Mouse (Mus musculus) MEL (cell line): Measurements from ENCODE around the gene Rars. TPM values are rescaled to one million over a fixed set of nuclear protein-coding genes. Genes with fewer than 3 reads are reported as not detected.

Source experiments
- DNase-seq: peaks from one replicate; pipeline ENCODE4 v3.0.0; 2011; ENCODE audit warnings: low read depth, low spot score
- H3K27ac ChIP-seq: 2 replicates; pipeline ENCODE4 v1.5.1; 2012; ENCODE audit warnings: low read depth, mild to moderate bottlenecking, control low read depth, low read length, moderate library complexity; ENCODE audit not compliant: control insufficient read depth
- H3K27me3 ChIP-seq, 2 experiments: fragments of 150-350 bp in 1 of 2; sonication (generic) in 1 of 2; 2 replicates each; pipeline ENCODE4 v1.6.1; 2012; ENCODE audit warnings: low read length in 2 of 2, mild to moderate bottlenecking in 2 of 2, improper control_type of control experiment in 1 of 2, moderate library complexity in 1 of 2; ENCODE audit not compliant: insufficient read depth in 2 of 2, control insufficient read depth in 1 of 2
- H3K36me3 ChIP-seq, 2 experiments: 2 replicates each; pipeline ENCODE4 v1.6.1; 2012 to 2014; ENCODE audit warnings: low read length in 2 of 2, improper control_type of control experiment in 1 of 2, inconsistent platforms in 1 of 2, mild to moderate bottlenecking in 1 of 2; ENCODE audit not compliant: insufficient read depth in 2 of 2, control insufficient read depth in 1 of 2
- H3K4me1 ChIP-seq, 2 experiments: fragments of 150-350 bp in 1 of 2; sonication (generic) in 1 of 2; 2 replicates each; pipeline ENCODE4 v1.6.1; 2012; ENCODE audit warnings: low read length in 2 of 2, improper control_type of control experiment in 1 of 2, mild to moderate bottlenecking in 1 of 2; ENCODE audit not compliant: insufficient read depth in 2 of 2, control insufficient read depth in 1 of 2
- H3K4me3 ChIP-seq, 2 experiments: fragments of 150-350 bp in 1 of 2; sonication (generic) in 1 of 2; 2 replicates each; pipeline ENCODE4 v1.5.1; 2012; ENCODE audit warnings: low read depth in 2 of 2, low read length in 2 of 2, mild to moderate bottlenecking in 2 of 2, moderate library complexity in 2 of 2, control low read depth in 1 of 2, improper control_type of control experiment in 1 of 2; ENCODE audit not compliant: control insufficient read depth in 1 of 2, insufficient read depth in 1 of 2
- H3K79me2 ChIP-seq: 2 replicates; pipeline ENCODE4 v1.6.1; 2012; ENCODE audit warnings: mild to moderate bottlenecking, low read length, moderate library complexity; ENCODE audit not compliant: control insufficient read depth, poor library complexity, insufficient read depth
- H3K9ac ChIP-seq: 2 replicates; pipeline ENCODE4 v1.6.1; 2012; ENCODE audit warnings: low read depth, mild to moderate bottlenecking, control low read depth, low read length, moderate library complexity; ENCODE audit not compliant: control insufficient read depth, poor library complexity, severe bottlenecking
- H3K9me3 ChIP-seq: fragments of 150-350 bp; sonication (generic); replicated peaks from 2 replicates; pipeline ENCODE4 v1.6.1; 2012; ENCODE audit warnings: mild to moderate bottlenecking, low read length, improper control_type of control experiment, moderate library complexity; ENCODE audit not compliant: insufficient read depth
- BHLHE40 ChIP-seq: IDR thresholded peaks from 2 replicates; pipeline ENCODE4 v1.6.1; 2012; ENCODE audit warnings: low read depth, mild to moderate bottlenecking, inconsistent platforms, low read length, improper control_type of control experiment, borderline replicate concordance
- CHD2 ChIP-seq: IDR thresholded peaks from 2 replicates; pipeline ENCODE4 v1.6.1; 2011; ENCODE audit warnings: low read length, improper control_type of control experiment
- E2F4 ChIP-seq: IDR thresholded peaks from 2 replicates; pipeline ENCODE4 v1.6.1; 2011; ENCODE audit warnings: low read depth, low read length, improper control_type of control experiment, borderline replicate concordance
- ELF1 ChIP-seq: IDR thresholded peaks from 2 replicates; pipeline ENCODE4 v1.6.1; 2014; ENCODE audit warnings: low read depth, mild to moderate bottlenecking, inconsistent platforms, low read length, improper control_type of control experiment, moderate library complexity
- EP300 ChIP-seq, 2 experiments: IDR thresholded peaks; 2 replicates each; pipeline ENCODE4 v1.6.1; 2011; ENCODE audit warnings: improper control_type of control experiment in 2 of 2, low read length in 2 of 2, low read depth in 1 of 2, mild to moderate bottlenecking in 1 of 2
- ETS1 ChIP-seq: IDR thresholded peaks from 2 replicates; pipeline ENCODE4 v1.6.1; 2012; ENCODE audit warnings: low read depth, mild to moderate bottlenecking, inconsistent platforms, low read length, improper control_type of control experiment, moderate library complexity
- GATA1 ChIP-seq: IDR thresholded peaks from 2 replicates; pipeline ENCODE4 v1.6.1; 2011; ENCODE audit warnings: low read depth, low read length, improper control_type of control experiment
- MAFK ChIP-seq: IDR thresholded peaks from 2 replicates; pipeline ENCODE4 v1.6.1; 2011; ENCODE audit warnings: low read depth, mild to moderate bottlenecking, low read length, improper control_type of control experiment, borderline replicate concordance
- MAX ChIP-seq: IDR thresholded peaks from 2 replicates; pipeline ENCODE4 v1.6.1; 2011; ENCODE audit warnings: low read length, improper control_type of control experiment
- MYC ChIP-seq: IDR thresholded peaks from 2 replicates; pipeline ENCODE4 v1.6.1; 2011; ENCODE audit warnings: low read depth, mild to moderate bottlenecking, low read length, improper control_type of control experiment, moderate library complexity
- POLR2AphosphoS2 ChIP-seq: IDR thresholded peaks from 2 replicates; pipeline ENCODE4 v1.6.1; 2011; ENCODE audit warnings: low read length, improper control_type of control experiment
- RCOR1 ChIP-seq: IDR thresholded peaks from 2 replicates; pipeline ENCODE4 v1.6.1; 2012; ENCODE audit warnings: low read depth, mild to moderate bottlenecking, inconsistent platforms, low read length, improper control_type of control experiment
- SIN3A ChIP-seq: IDR thresholded peaks from 2 replicates; pipeline ENCODE4 v1.6.1; 2012; ENCODE audit warnings: low read length, improper control_type of control experiment, inconsistent platforms
- TBP ChIP-seq: IDR thresholded peaks from 2 replicates; pipeline ENCODE4 v1.8.0; 2011; ENCODE audit warnings: low read depth, low read length, improper control_type of control experiment
- TCF12 ChIP-seq: IDR thresholded peaks from 2 replicates; pipeline ENCODE4 v1.6.1; 2014; ENCODE audit warnings: low read depth, mild to moderate bottlenecking, inconsistent platforms, low read length, improper control_type of control experiment, moderate library complexity
- UBTF ChIP-seq: IDR thresholded peaks from 2 replicates; pipeline ENCODE4 v1.6.1; 2012; ENCODE audit warnings: low read depth, mild to moderate bottlenecking, inconsistent platforms, low read length, improper control_type of control experiment, moderate library complexity, borderline replicate concordance; ENCODE audit not compliant: insufficient read depth
- USF1 ChIP-seq: IDR thresholded peaks from 2 replicates; pipeline ENCODE4 v1.6.1; 2014; ENCODE audit warnings: low read depth, mild to moderate bottlenecking, inconsistent platforms, low read length, improper control_type of control experiment, moderate library complexity
- ZKSCAN1 ChIP-seq: IDR thresholded peaks from 2 replicates; pipeline ENCODE4 v1.6.1; 2012; ENCODE audit warnings: low read depth, mild to moderate bottlenecking, inconsistent platforms, low read length, improper control_type of control experiment, moderate library complexity
- polyA plus RNA-seq, 2 experiments: library from polyadenylated mRNA; stranded (reverse) in 1 of 2; unstranded in 1 of 2; fragments of >175 nt in 1 of 2; fragments of >200 nt in 1 of 2; gene quantifications; 2 replicates each; pipeline versions ENCODE4 v1.2.1 to v1.2.4; 2012; ENCODE audit warnings: low replicate concordance in 2 of 2, low read depth in 1 of 2; ENCODE audit not compliant: insufficient read length in 2 of 2, insufficient read depth in 1 of 2, missing spikeins in 1 of 2
- total RNA-seq: library from RNA; depleted of rRNA; stranded (reverse); fragments of 300-350 nt; gene quantifications from 2 replicates; pipeline ENCODE4 v1.2.3, GENCODE M21; 2012

Rars gene
- total and polyA plus RNA-seq, 3 experiments: 193 to 396 (median 251) TPM

DNA sequence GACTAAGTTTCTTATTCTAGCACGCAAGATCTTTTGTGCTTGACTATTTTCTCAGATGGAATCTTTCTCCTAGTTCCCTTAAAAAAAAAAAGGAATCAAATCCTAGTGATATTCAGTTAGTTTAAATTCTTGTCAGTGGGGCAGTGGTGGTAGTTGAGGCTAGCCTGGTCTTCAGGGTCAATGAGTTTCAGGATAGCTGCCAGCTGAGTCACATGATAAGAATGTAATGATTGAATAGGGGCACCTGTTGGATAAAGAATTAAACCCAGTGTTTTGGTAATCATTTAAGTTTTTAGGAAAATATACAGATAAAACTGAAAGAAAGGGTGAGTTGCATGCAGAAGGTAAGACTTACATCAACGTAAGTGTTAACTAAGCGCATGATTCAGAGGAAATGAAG lies 58.7 kb downstream of the Rars start:
- H3K79me2 ChIP-seq: peaks cover 35% of the 10 kb centered on the region
- no peak for TF ChIP-seq MAFK
- no peak for TF ChIP-seq ELF1
- TF ChIP-seq USF1: no peak
- TF ChIP-seq MAX: no peak
- TF ChIP-seq, all 39 proteins: peak for 0
- Histone ChIP-seq H3K4me1 (peaks cover 2 to 11% of the 10 kb centered on the region in 2 experiments), H3K4me3 (no peak overlapping the region), H3K36me3 (peaks cover 27 to 32% of the 10 kb centered on the region in 2 experiments), H3K27me3 (no peaks in the 10 kb centered on the region), H3K9ac (no peak overlapping the region), H3K27ac (no peak overlapping the region), H3K9me3 (no peaks in the 10 kb centered on the region)
- DNase-seq: no peak

DNA sequence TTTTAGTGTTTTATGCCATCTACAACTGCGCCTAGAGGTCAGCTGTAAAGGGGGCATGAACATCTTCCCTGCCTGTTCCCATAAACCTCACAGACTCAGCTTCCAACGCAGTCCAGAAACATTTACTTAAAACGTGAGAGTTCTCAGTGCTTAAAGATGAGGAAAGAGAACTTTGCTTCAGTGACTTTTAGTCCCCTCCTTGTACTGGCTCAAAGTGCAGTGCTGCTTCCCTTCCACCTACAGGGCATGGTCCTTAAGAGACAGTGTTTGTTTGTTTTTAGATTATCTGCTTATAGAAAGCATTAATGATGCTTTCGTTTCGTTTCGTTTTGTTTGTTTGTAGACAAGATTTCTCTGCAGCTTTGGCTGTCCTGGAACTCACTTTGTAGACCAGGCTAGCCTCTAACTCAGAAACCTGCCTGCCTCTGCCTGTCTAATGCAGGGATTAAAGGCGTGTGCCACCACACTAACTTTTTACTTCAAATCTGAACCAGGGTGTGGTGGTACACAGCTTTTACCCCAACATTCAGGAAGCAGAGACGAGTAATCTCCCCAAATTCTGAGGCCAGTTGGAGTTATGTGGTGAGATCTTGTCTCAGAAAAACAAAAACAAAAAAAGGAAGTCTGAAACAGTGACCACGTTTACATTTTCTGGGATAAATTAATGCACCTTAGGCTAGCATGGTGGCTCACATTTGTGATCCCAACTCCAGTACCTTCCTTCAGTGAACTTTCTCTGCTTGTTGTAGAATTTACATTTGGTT lies 63.4 kb downstream of the Rars start:
- Histone ChIP-seq H3K4me1 (peaks cover 2 to 17% of the 10 kb centered on the region in 2 experiments), H3K4me3 (peak overlapping the region; percentile 94 to 99), H3K79me2 (peaks cover 40% of the 10 kb centered on the region), H3K9ac (peak overlapping the region; percentile 99), H3K36me3 (peaks cover 7 to 26% of the 10 kb centered on the region in 2 experiments), H3K27me3 (no peaks in the 10 kb centered on the region), H3K9me3 (no peaks in the 10 kb centered on the region), H3K27ac (0 out of 2 replicates have a peak overlapping the region, but pooled peaks have one; percentile 5)
- DNase-seq: peak; percentile 63
- TF ChIP-seq BHLHE40: no peak
- no peak for TF ChIP-seq ELF1
- TF ChIP-seq UBTF: no peak
- peak; percentile 24; the same call in 1 of the 2 replicates for TF ChIP-seq ETS1
- TF ChIP-seq EP300 (IDR thresholded peaks at IDR 0.05; ENCODE audit: low read depth in 1 of 2, low read length in 2 of 2): peak; percentile 47 to 52; a peak in 3 of 4 replicates
- TF ChIP-seq TCF12: no peak
- TF ChIP-seq TBP: 0 out of 2 replicates have a peak, but pooled peaks have one; percentile 17
- peak; percentile 72; the same call in 1 of the 2 replicates for TF ChIP-seq MYC
- peak; percentile 83; the same call in 1 of the 2 replicates for TF ChIP-seq RCOR1
- TF ChIP-seq ZKSCAN1: no peak
- no peak for TF ChIP-seq E2F4
- no peak for TF ChIP-seq POLR2AphosphoS2
- peak; percentile 43; the same call in 1 of the 2 replicates for TF ChIP-seq GATA1
- TF ChIP-seq SIN3A: peak; percentile 59; the same call in 1 of the 2 replicates
- no peak for TF ChIP-seq CHD2
- TF ChIP-seq, all 39 proteins: peak for 7
